Mouse (Mus musculus) ovary, postnatal 10 days (tissue): Measurements from ENCODE around the gene Ssh2.

Experiments used
- DNase-seq: peaks from one replicate; pipeline ENCODE4 v3.0.0; 2022; ENCODE audit warnings: low spot score

Ssh2 gene

GRCm38 (mm10) chr11:77493512-77494343 lies 277.6 kb downstream of the Ssh2 start, which contains the start of gene Git1:
Gene Git1 (plus strand): TSS chr11:77493562.
- no peak for DNase-seq

- DNase-seq = no peak
These were observed 278.2 kb downstream of the Ssh2 start for GRCm38 (mm10) chr11:77494344-77494676.

- DNase-seq = no peak
These were observed 278.7 kb downstream of the Ssh2 start for GRCm38 (mm10) chr11:77494782-77495181.

- no peak for DNase-seq
These were observed 279.4 kb downstream of the Ssh2 start for GRCm38 (mm10) chr11:77495507-77495906.

GRCm38 (mm10) chr11:77497341-77497756 lies 281.3 kb downstream of the Ssh2 start:
- DNase-seq = no peak

GRCm38 (mm10) chr11:77497851-77498250 lies 281.8 kb downstream of the Ssh2 start:
- DNase-seq = no peak

GRCm38 (mm10) chr11:77498261-77499139 lies 282.4 kb downstream of the Ssh2 start:
- no peak for DNase-seq

GRCm38 (mm10) chr11:77499354-77499753 lies 283.3 kb downstream of the Ssh2 start:
- DNase-seq = no peak

- no peak for DNase-seq
These were observed 284.6 kb downstream of the Ssh2 start for GRCm38 (mm10) chr11:77500361-77501325.

GRCm38 (mm10) chr11:77501392-77501791 lies 285.3 kb downstream of the Ssh2 start:
- no peak for DNase-seq

GRCm38 (mm10) chr11:77501971-77502370 lies 285.9 kb downstream of the Ssh2 start:
- DNase-seq = no peak

- DNase-seq = no peak
These were observed 286.4 kb downstream of the Ssh2 start for GRCm38 (mm10) chr11:77502481-77502880.

- DNase-seq = no peak
These were observed 287.4 kb downstream of the Ssh2 start for GRCm38 (mm10) chr11:77503511-77503910.

- DNase-seq = no peak
These were observed 288.3 kb downstream of the Ssh2 start for GRCm38 (mm10) chr11:77504377-77504776.

- DNase-seq = no peak
These were observed 289.3 kb downstream of the Ssh2 start for GRCm38 (mm10) chr11:77505291-77505980.

- no peak for DNase-seq
These were observed 290.2 kb downstream of the Ssh2 start for GRCm38 (mm10) chr11:77506273-77506672.

GRCm38 (mm10) chr11:77506941-77507340 lies 290.9 kb downstream of the Ssh2 start:
- no peak for DNase-seq

GRCm38 (mm10) chr11:77507426-77507825 lies 291.3 kb downstream of the Ssh2 start:
- no peak for DNase-seq

- DNase-seq = no peak
These were observed 292.3 kb downstream of the Ssh2 start for GRCm38 (mm10) chr11:77508068-77509021.
